In the genomic region with DNA sequence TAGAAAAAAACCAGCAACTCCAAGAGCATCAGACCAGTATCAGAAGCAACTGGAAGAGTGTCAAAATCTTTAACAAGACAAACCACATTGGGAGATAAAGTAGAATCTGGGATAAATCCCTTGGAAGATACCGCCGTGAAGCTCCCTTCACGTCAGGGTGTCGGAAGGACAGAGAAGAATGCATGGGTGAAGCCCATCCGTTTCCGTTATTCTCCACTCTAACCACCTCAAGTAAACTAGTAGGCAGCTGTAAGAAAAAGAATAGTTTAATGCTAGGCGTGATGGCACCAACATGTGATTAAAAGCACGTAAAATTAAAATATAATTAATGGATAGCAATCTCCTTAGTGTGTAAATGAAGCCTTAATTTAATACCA, we compare ENCODE assay signal across 8 mouse cellular contexts. TPM values are rescaled to one million over a fixed set of nuclear protein-coding genes. Genes with fewer than 3 reads are reported as not detected.
A peak's percentile ranks its signal among the peaks of the same experiment; 100 is the strongest.
DNase-seq lines count a peak whose midpoint lies in the region; ATAC-seq lines count a peak whose summit lies in the region.

No protein-coding gene starts in this region.

- peaks cover 22% of the 10 kb centered on the region for H3K4me1 ChIP-seq in lung, embryonic 15.5 days
- peaks cover 27% of the 10 kb centered on the region for H3K4me1 ChIP-seq in forebrain, embryonic 12.5 days
- H3K4me1 ChIP-seq in limb, embryonic 10.5 days, result peaks cover 20% of the 10 kb centered on the region
- H3K4me1 ChIP-seq in neural tube, embryonic 12.5 days, result peaks cover 12% of the 10 kb centered on the region

- 24% methylated on average over 8 of the region's 8 CpGs for WGBS in lung, embryonic 15.5 days
- 20% methylated on average over 8 of the region's 8 CpGs for WGBS in forebrain, embryonic 12.5 days
- 35% methylated on average over 8 of the region's 8 CpGs for WGBS in limb, embryonic 10.5 days
- WGBS in neural tube, embryonic 12.5 days, result 20% methylated on average over 8 of the region's 8 CpGs

- H3K36me3 ChIP-seq in lung, embryonic 15.5 days, result peaks cover 19% of the 10 kb centered on the region
- peaks cover 10% of the 10 kb centered on the region; the same call in 1 of the 2 replicates for H3K36me3 ChIP-seq in forebrain, embryonic 12.5 days (replicated peaks)
- peaks cover 33% of the 10 kb centered on the region for H3K36me3 ChIP-seq in limb, embryonic 10.5 days
- H3K36me3 ChIP-seq in neural tube, embryonic 12.5 days, result peaks cover 22% of the 10 kb centered on the region

- peak overlapping the region; percentile 56 for H3K4me3 ChIP-seq in lung, embryonic 15.5 days
- peak overlapping the region; percentile 58 for H3K4me3 ChIP-seq in forebrain, embryonic 12.5 days (replicated peaks)
- H3K4me3 ChIP-seq in limb, embryonic 10.5 days, result peak overlapping the region; percentile 67
- peak overlapping the region; percentile 48 for H3K4me3 ChIP-seq in neural tube, embryonic 12.5 days

- H3K4me2 ChIP-seq in lung, embryonic 15.5 days, result peak overlapping the region; percentile 73
- peak overlapping the region; percentile 57 for H3K4me2 ChIP-seq in forebrain, embryonic 12.5 days
- H3K4me2 ChIP-seq in neural tube, embryonic 12.5 days (replicated peaks), result peak overlapping the region; percentile 57

- H3K27me3 ChIP-seq in lung, embryonic 15.5 days, result no peaks in the 10 kb centered on the region
- H3K27me3 ChIP-seq in forebrain, embryonic 12.5 days, result no peaks in the 10 kb centered on the region
- no peaks in the 10 kb centered on the region for H3K27me3 ChIP-seq in limb, embryonic 10.5 days (ENCODE audit: low read depth, poor library complexity, severe bottlenecking)
- no peaks in the 10 kb centered on the region for H3K27me3 ChIP-seq in neural tube, embryonic 12.5 days (replicated peaks)

- ATAC-seq in lung, embryonic 15.5 days (ENCODE audit: borderline replicate concordance, extremely low read depth, low FRiP score, low TSS enrichment), result no peak
- peak; percentile 28; the same call in 1 of the 2 replicates for ATAC-seq in forebrain, embryonic 12.5 days (ENCODE audit: low FRiP score)
- no peak for ATAC-seq in neural tube, embryonic 12.5 days (ENCODE audit: low FRiP score, low read depth)
- no peak for ATAC-seq in inflammation-experienced regulatory T-cells, adult 6 months

- H3K27ac ChIP-seq in lung, embryonic 15.5 days, result peak overlapping the region; percentile 96
- H3K27ac ChIP-seq in forebrain, embryonic 12.5 days, result peak overlapping the region; percentile 97
- peak overlapping the region; percentile 91 for H3K27ac ChIP-seq in limb, embryonic 10.5 days
- peak overlapping the region; percentile 63; the same call in 1 of the 2 replicates for H3K27ac ChIP-seq in neural tube, embryonic 12.5 days

- H3K9me3 ChIP-seq in lung, embryonic 15.5 days, result no peaks in the 10 kb centered on the region
- H3K9me3 ChIP-seq in forebrain, embryonic 12.5 days, result no peaks in the 10 kb centered on the region
- H3K9me3 ChIP-seq in limb, embryonic 10.5 days (replicated peaks), result no peaks in the 10 kb centered on the region
- H3K9me3 ChIP-seq in neural tube, embryonic 12.5 days, result no peaks in the 10 kb centered on the region

- no peak for DNase-seq in lung, postnatal 4 days
- peak; percentile 36 for DNase-seq in limb, embryonic 10.5 days (ENCODE audit: low spot score)
- DNase-seq in right cerebral cortex, postnatal 36 days (ENCODE audit: low spot score in 2 of 2), result no peak
- no peak for DNase-seq in left cerebral cortex, adult 9 months (ENCODE audit: low spot score in 2 of 2)

- peak overlapping the region; percentile 53; the same call in 1 of the 2 replicates for H3K9ac ChIP-seq in lung, embryonic 15.5 days
- peak overlapping the region; percentile 71 for H3K9ac ChIP-seq in forebrain, embryonic 12.5 days
- H3K9ac ChIP-seq in neural tube, embryonic 12.5 days, result peak overlapping the region; percentile 40; the same call in 1 of the 2 replicates

RNA-seq across cellular contexts. Expression of gene Zfp27, which starts 0.3 kb away (rescaled TPM):
- 9.6 and 9.8 TPM in 2 replicates for polyA plus RNA-seq in lung, embryonic 15.5 days (2015; fragmentation: Nextera tagmentation; extraction: Ambion mirVana)
- 13.4 and 15.1 TPM in 2 replicates for polyA plus RNA-seq in forebrain, embryonic 12.5 days (2016; fragmentation: Nextera tagmentation; extraction: Ambion mirVana)
- 10.4 and 11.9 TPM in 2 replicates for polyA plus RNA-seq in limb, embryonic 10.5 days (2016; fragmentation: Nextera tagmentation; extraction: Ambion mirVana)
- polyA plus RNA-seq in neural tube, embryonic 12.5 days (2016; fragmentation: Nextera tagmentation; extraction: Ambion mirVana), result 14.8 and 16.8 TPM in 2 replicates
- polyA plus RNA-seq in inflammation-experienced regulatory T-cells, adult 6 months (2017; shearing (Covaris generic)), result 1 to 10 TPM; 5.8 to 8.4 (median 7.1) TPM

RNA-seq across cellular contexts. Expression of gene Zfp383, which starts 1.4 kb away (rescaled TPM):
- 4.7 and 5.1 TPM in 2 replicates for polyA plus RNA-seq in lung, embryonic 15.5 days (2015; fragmentation: Nextera tagmentation; extraction: Ambion mirVana)
- polyA plus RNA-seq in forebrain, embryonic 12.5 days (2016; fragmentation: Nextera tagmentation; extraction: Ambion mirVana), result 6.6 and 7.6 TPM in 2 replicates
- polyA plus RNA-seq in limb, embryonic 10.5 days (2016; fragmentation: Nextera tagmentation; extraction: Ambion mirVana), result 3.4 and 4.7 TPM in 2 replicates
- 6.1 and 6.5 TPM in 2 replicates for polyA plus RNA-seq in neural tube, embryonic 12.5 days (2016; fragmentation: Nextera tagmentation; extraction: Ambion mirVana)
- polyA plus RNA-seq in inflammation-experienced regulatory T-cells, adult 6 months (2017; shearing (Covaris generic)), result 1 to 10 TPM in 1 of 3 experiments, under 1 TPM in 2; 0.63 to 1.0 (median 0.80) TPM

RNA-seq across cellular contexts. Expression of gene Zfp420, which starts 46.9 kb away (rescaled TPM):
- 6.4 and 6.6 TPM in 2 replicates for polyA plus RNA-seq in lung, embryonic 15.5 days (2015; fragmentation: Nextera tagmentation; extraction: Ambion mirVana)
- 10.6 and 12.1 TPM in 2 replicates for polyA plus RNA-seq in forebrain, embryonic 12.5 days (2016; fragmentation: Nextera tagmentation; extraction: Ambion mirVana)
- 7.2 and 10.6 TPM in 2 replicates for polyA plus RNA-seq in limb, embryonic 10.5 days (2016; fragmentation: Nextera tagmentation; extraction: Ambion mirVana)
- 12.7 and 13.9 TPM in 2 replicates for polyA plus RNA-seq in neural tube, embryonic 12.5 days (2016; fragmentation: Nextera tagmentation; extraction: Ambion mirVana)
- 1 to 10 TPM; 2.7 to 9.2 (median 8.2) TPM for polyA plus RNA-seq in inflammation-experienced regulatory T-cells, adult 6 months (2017; shearing (Covaris generic))

RNA-seq across cellular contexts. Expression of gene Zfp74, which starts 47.2 kb away (rescaled TPM):
- polyA plus RNA-seq in lung, embryonic 15.5 days (2015; fragmentation: Nextera tagmentation; extraction: Ambion mirVana), result 11.0 and 14.2 TPM in 2 replicates
- 15.4 and 16.5 TPM in 2 replicates for polyA plus RNA-seq in forebrain, embryonic 12.5 days (2016; fragmentation: Nextera tagmentation; extraction: Ambion mirVana)
- polyA plus RNA-seq in limb, embryonic 10.5 days (2016; fragmentation: Nextera tagmentation; extraction: Ambion mirVana), result 11.5 and 15.9 TPM in 2 replicates
- polyA plus RNA-seq in neural tube, embryonic 12.5 days (2016; fragmentation: Nextera tagmentation; extraction: Ambion mirVana), result 13.3 and 13.5 TPM in 2 replicates
- 1 to 10 TPM; 3.8 to 4.7 (median 4.6) TPM for polyA plus RNA-seq in inflammation-experienced regulatory T-cells, adult 6 months (2017; shearing (Covaris generic))

RNA-seq across cellular contexts. Expression of gene Zfp940, which starts 53.2 kb away (rescaled TPM):
- polyA plus RNA-seq in lung, embryonic 15.5 days (2015; fragmentation: Nextera tagmentation; extraction: Ambion mirVana), result 5.8 and 6.3 TPM in 2 replicates
- 11.9 and 12.8 TPM in 2 replicates for polyA plus RNA-seq in forebrain, embryonic 12.5 days (2016; fragmentation: Nextera tagmentation; extraction: Ambion mirVana)
- 8.5 and 8.7 TPM in 2 replicates for polyA plus RNA-seq in limb, embryonic 10.5 days (2016; fragmentation: Nextera tagmentation; extraction: Ambion mirVana)
- 11.1 and 11.3 TPM in 2 replicates for polyA plus RNA-seq in neural tube, embryonic 12.5 days (2016; fragmentation: Nextera tagmentation; extraction: Ambion mirVana)
- polyA plus RNA-seq in inflammation-experienced regulatory T-cells, adult 6 months (2017; shearing (Covaris generic)), result 1 to 10 TPM; 3.5 to 6.8 (median 4.8) TPM
